Mouse (Mus musculus): ENCODE measurements at regions not wholly inside any gene's neighbourhood (a gene's known extent, or its start where the extent isn't known, plus 50 kb on each side); places are given as distances from the start of the nearest gene placed in this dataset.

DNA sequence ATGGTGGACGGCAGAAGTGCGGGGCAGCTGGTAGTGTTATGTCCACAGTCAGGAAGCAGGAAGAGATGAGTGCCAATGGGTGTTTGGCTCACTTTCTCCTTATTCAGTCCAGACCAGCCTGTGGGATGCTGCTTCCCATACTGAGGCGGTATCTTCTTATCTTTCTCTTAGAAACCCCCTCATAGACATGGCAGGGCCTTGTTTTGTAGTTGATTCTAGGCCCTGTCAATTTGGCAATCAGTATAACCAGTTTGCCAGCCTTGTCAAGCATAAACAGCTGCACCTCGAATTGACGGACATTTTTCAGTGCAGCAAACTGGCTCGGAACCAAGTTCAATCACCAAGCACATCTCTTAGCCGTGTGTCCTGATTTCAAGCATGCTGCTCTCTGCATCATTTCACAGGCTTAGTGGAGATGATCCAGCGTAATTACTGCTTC is 385.7 kb upstream of the Hs6st1 start:
- no peak overlapping the region for H3K9ac ChIP-seq (ENCODE audit: insufficient read depth, low read depth, low read length, poor library complexity, severe bottlenecking)
- TF ChIP-seq MAFK (IDR thresholded peaks at IDR 0.05; ENCODE audit: insufficient read depth, low read depth, low read length): no peak
- no peak for TF ChIP-seq HCFC1 (IDR thresholded peaks at IDR 0.05; ENCODE audit: borderline replicate concordance, insufficient read depth, low read length)
- TF ChIP-seq ZNF384 (IDR thresholded peaks at IDR 0.05; ENCODE audit: low read depth, low read length): no peak
- TF ChIP-seq ZC3H11A (IDR thresholded peaks at IDR 0.05; ENCODE audit: borderline replicate concordance, low read depth, low read length): no peak
- no peak for TF ChIP-seq CHD2 (IDR thresholded peaks at IDR 0.05; ENCODE audit: low read depth, low read length)
- no peaks in the 10 kb centered on the region for H3K9me3 ChIP-seq (ENCODE audit: control insufficient read depth, insufficient read depth, low read depth, low read length)
- in situ Hi-C loops (cut with MboI; ENCODE audit: low sequenced_read_pairs in 2 of 2, unreplicated experiment in 2 of 2): no loop called here
- H3K36me3 ChIP-seq (ENCODE audit: control insufficient read depth, insufficient read depth, low read length, poor library complexity, severe bottlenecking): no peaks in the 10 kb centered on the region
- DNase-seq (ENCODE audit: low read depth, low spot score): no peak
- H3K27ac ChIP-seq (ENCODE audit: insufficient read depth, low read depth, low read length, poor library complexity, severe bottlenecking): no peak overlapping the region
- H3K4me3 ChIP-seq (ENCODE audit: insufficient read depth in 1 of 2, low read depth in 1 of 2, low read length in 2 of 2, poor library complexity in 1 of 2, severe bottlenecking in 1 of 2): no peak overlapping the region
- H3K4me1 ChIP-seq (ENCODE audit: control insufficient read depth in 2 of 2, insufficient read depth in 2 of 2, low read length in 2 of 2, poor library complexity in 1 of 2): no peaks in the 10 kb centered on the region

DNA sequence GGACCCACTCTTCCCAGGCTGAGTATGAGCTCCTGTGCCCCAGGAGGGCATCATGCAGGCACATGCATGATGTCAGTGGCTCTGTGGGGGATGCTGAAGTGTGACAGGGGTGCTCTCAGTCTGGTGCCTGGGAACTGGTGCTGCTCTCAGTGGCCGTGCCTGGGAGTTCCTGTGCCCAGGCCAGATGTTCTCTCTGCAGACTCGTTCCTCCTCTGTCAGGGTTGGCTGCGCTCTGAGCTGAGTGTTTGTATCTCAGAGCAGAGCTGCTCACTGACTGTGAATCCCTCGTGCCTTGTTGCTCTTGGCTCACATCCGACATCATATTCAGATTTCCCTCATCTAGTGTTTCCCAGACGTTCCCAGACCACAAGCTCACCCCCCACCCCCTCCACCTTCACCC is 382.5 kb upstream of the Hs6st1 start:
- H3K4me3 ChIP-seq (ENCODE audit: insufficient read depth in 1 of 2, low read depth in 1 of 2, low read length in 2 of 2, poor library complexity in 1 of 2, severe bottlenecking in 1 of 2): no peak overlapping the region
- H3K4me1 ChIP-seq (ENCODE audit: control insufficient read depth in 2 of 2, insufficient read depth in 2 of 2, low read length in 2 of 2, poor library complexity in 1 of 2): no peaks in the 10 kb centered on the region; a peak in 1 of 4 replicates
- DNase-seq (ENCODE audit: low read depth, low spot score): no peak
- no peak for TF ChIP-seq CHD2 (IDR thresholded peaks at IDR 0.05; ENCODE audit: low read depth, low read length)
- TF ChIP-seq HCFC1 (IDR thresholded peaks at IDR 0.05; ENCODE audit: borderline replicate concordance, insufficient read depth, low read length): no peak
- TF ChIP-seq ZC3H11A (IDR thresholded peaks at IDR 0.05; ENCODE audit: borderline replicate concordance, low read depth, low read length): no peak
- TF ChIP-seq ZNF384 (IDR thresholded peaks at IDR 0.05; ENCODE audit: low read depth, low read length): no peak
- no peak for TF ChIP-seq MAFK (IDR thresholded peaks at IDR 0.05; ENCODE audit: insufficient read depth, low read depth, low read length)
- no peak overlapping the region for H3K9ac ChIP-seq (ENCODE audit: insufficient read depth, low read depth, low read length, poor library complexity, severe bottlenecking)
- H3K9me3 ChIP-seq (ENCODE audit: control insufficient read depth, insufficient read depth, low read depth, low read length): no peaks in the 10 kb centered on the region
- H3K36me3 ChIP-seq (ENCODE audit: control insufficient read depth, insufficient read depth, low read length, poor library complexity, severe bottlenecking): no peaks in the 10 kb centered on the region
- no peak overlapping the region for H3K27ac ChIP-seq (ENCODE audit: insufficient read depth, low read depth, low read length, poor library complexity, severe bottlenecking)
- in situ Hi-C loops (cut with MboI; ENCODE audit: low sequenced_read_pairs in 2 of 2, unreplicated experiment in 2 of 2): no loop called here

DNA sequence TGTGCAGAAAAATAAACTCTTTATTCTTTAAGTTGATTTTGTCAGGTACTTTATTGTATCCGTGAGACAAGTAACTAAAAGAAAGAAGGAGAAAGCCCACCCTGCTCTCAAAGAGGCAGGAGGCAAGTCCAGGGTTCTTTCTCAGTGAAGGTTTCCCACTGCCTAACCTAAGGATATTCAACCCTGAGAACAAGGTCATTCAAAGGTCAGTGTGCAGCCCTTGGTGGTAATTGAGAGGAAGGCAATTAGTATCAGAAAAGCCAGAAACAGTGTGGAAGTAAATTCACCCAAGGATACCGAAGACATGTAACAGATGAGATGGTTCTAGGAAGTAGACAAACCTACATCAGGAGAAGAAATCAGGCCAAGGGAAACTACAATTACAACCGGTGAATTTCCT is 373.9 kb upstream of the Hs6st1 start:
- Histone ChIP-seq H3K9me3 (ENCODE audit: control insufficient read depth, insufficient read depth, low read depth, low read length) (no peaks in the 10 kb centered on the region), H3K36me3 (ENCODE audit: control insufficient read depth, insufficient read depth, low read length, poor library complexity, severe bottlenecking) (no peaks in the 10 kb centered on the region), H3K4me3 (ENCODE audit: insufficient read depth in 1 of 2, low read depth in 1 of 2, low read length in 2 of 2, poor library complexity in 1 of 2, severe bottlenecking in 1 of 2) (no peak overlapping the region), H3K27ac (ENCODE audit: insufficient read depth, low read depth, low read length, poor library complexity, severe bottlenecking) (no peak overlapping the region), H3K9ac (ENCODE audit: insufficient read depth, low read depth, low read length, poor library complexity, severe bottlenecking) (no peak overlapping the region), H3K4me1 (ENCODE audit: control insufficient read depth in 2 of 2, insufficient read depth in 2 of 2, low read length in 2 of 2, poor library complexity in 1 of 2) (peaks cover 2 to 5% of the 10 kb centered on the region in 2 experiments; a peak in 2 of 4 replicates)
- DNase-seq (ENCODE audit: low read depth, low spot score): no peak
- no peak for TF ChIP-seq MAFK (IDR thresholded peaks at IDR 0.05; ENCODE audit: insufficient read depth, low read depth, low read length)
- in situ Hi-C loops (cut with MboI; ENCODE audit: low sequenced_read_pairs in 2 of 2, unreplicated experiment in 2 of 2): no loop called here

DNA sequence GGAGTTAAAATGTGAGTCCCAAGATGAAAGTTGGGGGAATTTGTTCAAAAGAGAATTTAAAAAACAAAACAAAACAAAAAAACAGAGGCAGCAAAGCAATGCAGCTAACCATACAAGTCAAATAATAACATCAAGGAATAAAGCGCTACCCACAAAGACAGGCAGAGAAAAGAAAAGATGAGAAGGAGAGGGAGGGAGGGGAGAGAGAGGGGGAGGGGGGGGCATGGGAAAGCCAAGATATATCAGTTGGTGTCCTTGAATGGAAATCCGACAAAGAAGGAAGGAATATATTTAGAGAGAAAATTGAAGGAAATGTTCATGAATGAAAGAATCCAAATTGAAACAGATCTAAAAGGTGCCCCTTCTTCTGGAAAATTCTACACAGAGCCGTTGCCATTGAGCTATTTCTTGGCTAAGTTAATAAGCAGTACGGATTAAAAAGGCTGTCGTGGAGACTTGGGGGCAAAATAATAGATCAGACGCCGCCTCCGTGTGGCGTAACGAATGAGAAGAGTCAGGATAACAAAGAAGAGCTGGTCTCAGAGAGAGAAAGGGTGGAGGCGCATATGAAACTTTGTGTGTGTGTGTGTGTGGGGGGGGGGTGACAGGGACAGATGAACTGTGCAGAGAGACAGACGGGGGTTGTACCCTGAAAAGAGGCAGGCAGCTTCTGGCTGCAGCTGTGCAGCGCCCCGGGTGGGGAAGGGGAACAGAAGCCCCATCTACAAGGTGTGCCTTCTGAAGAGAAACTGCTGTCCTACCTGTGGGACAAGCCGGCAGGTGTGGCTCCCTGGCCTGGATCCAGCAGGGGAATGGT is 373.2 kb upstream of the Hs6st1 start:
- in situ Hi-C loops (cut with MboI; ENCODE audit: low sequenced_read_pairs in 2 of 2, unreplicated experiment in 2 of 2): no loop called here
- Histone ChIP-seq H3K9ac (ENCODE audit: insufficient read depth, low read depth, low read length, poor library complexity, severe bottlenecking) (no peak overlapping the region), H3K4me1 (ENCODE audit: control insufficient read depth in 2 of 2, insufficient read depth in 2 of 2, low read length in 2 of 2, poor library complexity in 1 of 2) (peaks cover 2 to 5% of the 10 kb centered on the region in 2 experiments; a peak in 2 of 4 replicates), H3K9me3 (ENCODE audit: control insufficient read depth, insufficient read depth, low read depth, low read length) (no peaks in the 10 kb centered on the region), H3K4me3 (ENCODE audit: insufficient read depth in 1 of 2, low read depth in 1 of 2, low read length in 2 of 2, poor library complexity in 1 of 2, severe bottlenecking in 1 of 2) (no peak overlapping the region), H3K36me3 (ENCODE audit: control insufficient read depth, insufficient read depth, low read length, poor library complexity, severe bottlenecking) (no peaks in the 10 kb centered on the region), H3K27ac (ENCODE audit: insufficient read depth, low read depth, low read length, poor library complexity, severe bottlenecking) (no peak overlapping the region)
- TF ChIP-seq CHD2 (IDR thresholded peaks at IDR 0.05; ENCODE audit: low read depth, low read length) (no peak), ZC3H11A (IDR thresholded peaks at IDR 0.05; ENCODE audit: borderline replicate concordance, low read depth, low read length) (no peak), HCFC1 (IDR thresholded peaks at IDR 0.05; ENCODE audit: borderline replicate concordance, insufficient read depth, low read length) (no peak), MAFK (IDR thresholded peaks at IDR 0.05; ENCODE audit: insufficient read depth, low read depth, low read length) (no peak), ZNF384 (IDR thresholded peaks at IDR 0.05; ENCODE audit: low read depth, low read length) (no peak)
- no peak for DNase-seq (ENCODE audit: low read depth, low spot score)
